Mouse (Mus musculus) heart, postnatal 14 days (tissue): ENCODE measurements around the gene H2al2a. TPM values are rescaled to one million over a fixed set of nuclear protein-coding genes. Genes with fewer than 3 reads are reported as not detected.
A peak's percentile ranks its signal among the peaks of the same experiment; 100 is the strongest.

Source experiments
- DNase-seq, 2 experiments: peaks; one replicate each; pipeline ENCODE4 v3.0.0; 2021 to 2022
- intact Hi-C: fragments of 180-260 bp; cut with DNase I; formaldehyde crosslinking; loops from one replicate; pipeline ENCODE4 v1.15.1; 2025
- total RNA-seq, 2 experiments: library from RNA; stranded (reverse); gene quantifications; 2 replicates each; pipeline ENCODE4 v1.2.3; 2021

H2al2a gene
- total RNA-seq, 2 experiments from 2014 or later: not detected

DNA sequence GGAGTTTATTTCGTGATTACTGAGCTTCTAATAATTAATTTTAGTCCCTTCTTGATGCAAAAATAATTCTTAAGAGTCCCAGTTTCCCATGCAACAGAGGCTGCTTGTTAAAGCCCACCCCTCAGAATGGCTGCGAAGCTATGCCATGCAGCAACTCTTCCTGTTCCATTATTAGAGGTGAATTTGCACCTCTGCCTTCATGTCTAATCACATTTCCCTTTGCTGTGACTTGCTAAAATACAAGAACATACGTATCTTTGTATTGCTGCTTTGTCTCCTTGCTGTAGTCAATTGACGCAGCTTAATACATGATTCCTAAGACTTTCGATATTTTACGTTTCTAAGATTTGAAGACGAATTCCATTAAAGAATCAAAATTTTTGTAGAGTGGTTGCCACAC is 32.9 kb upstream of the H2al2a start:
- intact Hi-C loops: loop anchor here (2.0 to 10.0 kb wide), 11 partner anchors 17 to 1315 kb away; partner anchors contain the start of genes Bmi1 and Dnajc1
- DNase-seq: no peak

DNA sequence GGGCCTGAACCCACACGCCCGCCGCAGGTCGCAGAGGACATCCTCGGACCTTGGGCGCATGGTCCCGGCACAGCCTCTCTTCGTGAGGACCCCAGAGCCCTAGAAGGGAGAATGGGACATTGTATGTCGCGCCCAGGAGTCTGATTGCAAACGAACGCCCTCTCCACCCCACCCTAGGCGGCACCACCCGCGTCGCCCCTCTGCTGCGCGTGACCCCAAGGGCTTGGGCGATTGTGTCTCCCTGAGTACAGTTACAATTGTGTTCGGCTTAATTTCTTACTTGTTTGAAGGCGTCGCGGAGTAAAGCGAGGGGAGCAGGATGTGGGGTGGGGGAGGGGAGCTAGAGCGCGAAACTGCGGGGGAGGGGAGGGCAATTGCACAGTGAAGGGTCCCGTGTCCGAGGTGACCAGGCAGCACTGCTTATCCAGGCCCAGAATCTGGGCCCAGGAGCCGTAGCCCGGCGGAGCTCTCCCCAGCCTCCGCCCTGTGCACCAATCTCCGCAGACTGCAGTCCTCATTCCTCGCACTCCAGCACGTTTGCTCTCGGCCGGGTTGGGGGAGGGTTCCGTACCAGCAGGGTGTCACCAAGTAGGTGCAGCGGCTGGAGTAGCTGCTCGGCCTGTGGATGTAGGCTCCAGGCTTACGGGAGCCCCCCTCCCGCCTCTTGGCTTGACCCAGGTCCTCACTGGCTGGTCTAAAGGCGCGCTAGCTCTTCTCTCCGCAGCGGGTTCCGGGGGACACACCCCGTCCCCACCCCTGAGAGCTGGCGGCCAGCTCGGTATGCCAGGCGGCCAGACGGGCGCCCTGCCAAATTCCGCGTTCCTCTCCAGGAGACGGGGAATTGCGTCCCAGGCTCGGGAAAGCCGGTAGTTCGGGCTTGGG is 31.6 kb upstream of the H2al2a start:
- peak; percentile 95 to 96 for DNase-seq
- intact Hi-C loops: loop anchor here (1.0 to 10.0 kb wide), 10 partner anchors 36 to 1316 kb away; partner anchors contain the start of genes Bmi1 and Dnajc1

DNA sequence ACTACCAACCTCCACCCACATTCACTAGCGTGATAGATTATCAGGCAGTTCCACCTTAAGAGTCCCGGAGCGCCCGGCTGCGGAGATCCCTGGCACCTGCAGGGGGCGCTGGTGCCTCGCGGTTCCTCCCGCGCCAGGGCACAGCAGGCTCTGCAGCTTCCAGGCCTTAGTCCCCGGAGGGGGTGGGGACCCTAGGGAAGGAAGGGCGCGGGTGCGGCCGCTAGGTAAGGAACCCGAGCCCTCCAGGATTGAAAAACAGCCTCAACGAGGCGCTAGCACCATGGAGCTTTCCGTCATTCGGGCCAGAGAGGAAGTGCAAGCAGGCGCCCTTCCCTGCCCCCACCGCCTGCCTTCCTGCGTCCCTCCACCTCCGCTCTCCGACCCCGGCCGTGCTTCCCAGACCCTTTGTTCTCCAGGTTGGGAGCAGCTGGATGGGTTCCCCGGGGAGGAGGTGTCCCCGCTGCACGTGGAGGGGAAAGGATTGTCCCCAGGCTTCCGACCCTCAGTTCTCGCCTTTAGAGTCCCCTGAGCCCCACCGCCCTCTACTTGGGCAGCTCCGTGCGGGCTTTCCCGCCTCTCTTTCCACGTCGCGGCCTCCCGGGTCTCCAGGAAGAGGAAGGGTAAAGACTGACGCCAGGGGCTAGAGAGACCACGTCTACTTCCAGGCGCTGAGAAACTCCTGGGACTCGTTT is 30.8 kb upstream of the H2al2a start:
- intact Hi-C loops: loop anchor here (1.0 to 10.0 kb wide), 11 partner anchors 37 to 1317 kb away; partner anchors contain the start of genes Bmi1 and Dnajc1
- peak; percentile 98 to 99 for DNase-seq

DNA sequence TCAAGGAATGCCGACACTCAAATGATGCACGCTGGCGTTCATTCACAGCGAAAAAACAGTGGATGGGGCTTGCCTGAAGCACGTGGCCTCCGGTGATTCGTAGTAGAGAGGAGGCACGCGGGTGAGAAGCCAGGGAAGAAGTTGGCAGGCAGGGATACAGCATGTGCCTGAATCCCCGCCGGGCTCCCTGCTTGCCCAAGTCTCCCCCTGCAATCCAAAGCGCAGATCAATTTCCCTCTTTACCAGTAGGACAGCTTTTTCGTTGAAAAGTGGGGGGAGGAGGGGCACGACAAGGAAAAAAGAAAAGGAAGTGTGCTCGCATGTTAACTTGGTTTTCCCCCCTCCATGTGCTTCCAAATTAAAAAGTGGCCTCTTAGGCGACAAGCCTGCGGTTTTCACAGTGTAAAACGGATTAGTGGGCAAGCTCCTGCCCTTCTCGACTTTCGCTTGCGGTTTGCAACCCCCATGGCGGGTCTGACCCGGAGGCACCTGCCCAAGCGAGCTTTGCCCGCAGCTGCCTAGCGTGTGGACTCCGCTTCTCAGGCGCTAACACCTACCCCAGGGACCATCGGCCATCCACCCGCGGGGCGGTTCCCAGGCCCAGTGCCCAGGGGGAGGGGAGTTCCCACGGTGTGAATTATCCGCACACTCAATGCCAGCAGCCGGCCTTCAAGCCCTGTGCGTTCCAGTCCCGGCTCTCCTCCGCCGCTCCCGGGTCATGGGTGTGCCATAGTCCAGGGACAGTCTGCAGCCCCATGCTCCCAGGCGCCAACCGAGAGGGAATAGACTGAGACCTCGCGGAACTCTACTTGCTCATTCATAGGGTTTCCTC is 29.6 kb upstream of the H2al2a start:
- intact Hi-C loops: loop anchor here (2.0 to 10.0 kb wide), 10 partner anchors 142 to 1318 kb away; partner anchors contain the start of genes Bmi1 and Dnajc1
- DNase-seq: peak; percentile 70 to 71

DNA sequence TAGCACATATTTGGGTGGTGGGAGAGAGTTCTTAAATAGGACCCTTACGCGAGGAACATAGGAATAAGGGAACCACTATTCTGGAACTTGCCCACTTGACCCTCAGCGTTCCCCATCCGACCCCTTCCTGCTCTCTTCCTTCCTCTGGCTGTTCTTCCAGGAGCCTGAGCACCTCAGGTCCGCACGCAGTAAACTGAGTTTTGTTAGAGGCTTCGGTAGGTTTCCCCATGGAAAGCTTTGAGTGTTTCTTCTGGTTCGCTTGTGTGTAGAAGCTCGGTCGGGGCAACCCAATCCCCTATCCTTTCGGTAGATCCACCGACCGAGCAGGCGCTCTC is 29.0 kb upstream of the H2al2a start:
- intact Hi-C loops: loop anchor here (2.0 to 10.0 kb wide), 10 partner anchors 141 to 1319 kb away; partner anchors contain the start of genes Bmi1 and Dnajc1
- DNase-seq: no peak

DNA sequence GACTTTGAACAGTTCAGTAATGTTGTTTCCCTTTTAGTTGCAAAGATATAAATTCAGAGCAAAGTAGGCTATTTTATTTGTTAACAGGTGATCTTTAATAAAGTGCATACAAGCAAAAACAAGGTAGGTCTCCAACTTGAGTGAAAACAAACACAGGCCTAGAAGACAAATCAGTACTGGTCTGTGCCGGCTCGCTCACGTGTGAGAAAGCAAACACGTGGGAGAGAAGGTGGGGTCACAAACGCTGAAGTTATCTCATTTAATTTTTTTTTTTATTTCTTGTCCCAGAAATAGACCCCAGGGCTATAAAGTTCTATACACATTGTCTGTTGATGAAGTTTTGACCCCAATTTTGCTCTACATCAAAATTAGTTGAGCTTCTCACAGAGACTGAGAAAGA is 28.4 kb upstream of the H2al2a start:
- no peak for DNase-seq
- intact Hi-C loops: loop anchor here (5.0 to 10.0 kb wide), 9 partner anchors 140 to 1320 kb away; partner anchors contain the start of genes Bmi1 and Dnajc1

DNA sequence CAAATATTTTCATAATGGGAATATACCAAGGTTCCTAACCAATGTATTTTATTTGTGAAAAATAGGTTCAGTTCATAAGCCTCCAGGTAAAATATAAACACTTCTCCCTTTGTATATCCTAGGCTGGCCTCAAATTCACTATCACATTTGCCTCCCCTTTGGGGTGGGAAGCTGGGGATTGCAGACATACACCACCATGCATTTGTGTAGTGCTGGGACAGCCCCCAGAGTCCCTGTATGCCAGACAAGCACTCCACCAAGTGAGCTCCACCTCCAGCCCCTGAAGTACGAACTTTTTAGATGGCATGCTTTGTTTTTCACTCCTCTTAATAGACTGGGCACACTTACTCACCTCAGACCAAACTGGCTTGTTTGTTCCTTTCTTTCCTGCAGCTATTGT is 26.1 kb upstream of the H2al2a start:
- intact Hi-C loops: loop anchor here (5.0 to 10.0 kb wide), 6 partner anchors 76 to 1322 kb away; no protein-coding TSS in a partner anchor
- DNase-seq: no peak

DNA sequence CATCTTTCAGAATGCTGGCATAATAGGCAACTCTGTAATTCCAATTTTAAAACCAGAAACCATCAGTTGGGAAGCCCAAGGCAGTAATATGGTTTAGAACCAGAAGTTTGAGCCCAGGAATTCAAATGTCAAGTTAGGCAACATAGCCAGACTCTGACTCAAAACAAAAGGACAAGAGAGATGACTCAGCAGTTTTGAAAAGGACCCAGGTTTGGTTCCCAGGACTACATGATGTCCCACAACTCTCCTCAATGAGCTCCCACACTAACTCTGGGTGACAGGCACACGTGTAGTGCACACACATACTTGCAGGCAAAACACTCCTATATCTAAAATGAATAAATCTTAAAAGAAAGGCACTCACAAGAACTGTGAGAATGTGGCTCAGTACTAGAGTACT is 22.4 kb upstream of the H2al2a start:
- intact Hi-C loops: no loop called here
- no peak for DNase-seq

DNA sequence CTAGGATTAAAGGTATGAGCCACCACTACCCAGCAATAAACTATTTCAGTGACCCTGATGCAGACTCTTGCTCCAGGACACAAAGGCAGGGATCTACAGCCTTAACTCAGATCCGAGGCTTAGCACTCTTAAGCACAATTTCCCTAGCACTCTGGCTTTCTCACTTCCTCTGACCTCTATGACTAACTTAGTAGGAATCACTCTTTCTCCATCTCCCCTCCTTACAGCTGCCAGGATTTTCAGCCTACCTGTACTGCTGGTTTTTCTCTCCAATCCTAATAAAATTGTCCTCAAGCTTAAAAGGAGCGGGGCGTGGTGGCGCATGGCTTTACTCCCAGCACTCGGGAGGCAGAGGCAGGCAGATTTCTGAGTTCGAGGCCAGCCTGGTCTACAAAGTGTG is 20.6 kb upstream of the H2al2a start:
- intact Hi-C loops: no loop called here
- DNase-seq: no peak

DNA sequence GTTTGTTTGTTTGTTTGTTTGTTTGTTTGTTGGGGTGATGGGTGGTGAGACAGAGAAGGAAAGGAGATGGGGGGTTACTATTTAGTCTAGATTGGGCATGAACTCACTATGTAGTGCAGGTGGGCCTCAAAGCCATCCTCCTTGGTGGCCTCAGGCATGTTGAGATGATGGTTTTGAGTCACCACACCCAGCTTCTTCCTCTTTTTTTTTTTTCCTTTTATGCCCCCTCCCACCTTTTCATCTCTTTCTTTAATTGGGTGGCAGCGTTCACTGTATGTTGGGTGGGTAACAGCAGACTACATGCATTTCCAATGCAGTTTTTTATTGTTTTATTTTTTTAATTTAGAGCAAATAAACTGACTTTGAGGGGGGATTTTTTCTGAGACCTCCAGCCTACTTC is 19.9 kb upstream of the H2al2a start:
- intact Hi-C loops: no loop called here
- no peak for DNase-seq

DNA sequence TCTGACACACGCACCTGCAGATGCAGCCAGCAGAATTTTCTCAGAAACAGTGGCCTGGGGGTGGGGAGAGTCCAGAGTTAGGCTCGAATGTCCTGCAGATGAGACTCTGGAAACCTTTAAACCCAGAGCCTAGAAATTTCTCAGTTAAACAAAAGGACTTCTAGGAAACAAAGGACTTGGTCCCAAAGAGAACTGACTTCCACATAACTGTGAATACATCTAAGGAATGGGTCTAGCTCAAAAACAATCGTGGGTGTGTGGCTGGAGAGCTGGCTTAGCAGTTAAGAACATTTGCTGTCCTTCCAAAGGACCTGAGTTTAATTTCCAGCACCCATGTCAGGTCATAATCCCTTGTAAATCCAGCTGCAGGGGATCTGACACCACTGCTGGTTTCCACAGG is 18.8 kb upstream of the H2al2a start:
- intact Hi-C loops: no loop called here
- no peak for DNase-seq

DNA sequence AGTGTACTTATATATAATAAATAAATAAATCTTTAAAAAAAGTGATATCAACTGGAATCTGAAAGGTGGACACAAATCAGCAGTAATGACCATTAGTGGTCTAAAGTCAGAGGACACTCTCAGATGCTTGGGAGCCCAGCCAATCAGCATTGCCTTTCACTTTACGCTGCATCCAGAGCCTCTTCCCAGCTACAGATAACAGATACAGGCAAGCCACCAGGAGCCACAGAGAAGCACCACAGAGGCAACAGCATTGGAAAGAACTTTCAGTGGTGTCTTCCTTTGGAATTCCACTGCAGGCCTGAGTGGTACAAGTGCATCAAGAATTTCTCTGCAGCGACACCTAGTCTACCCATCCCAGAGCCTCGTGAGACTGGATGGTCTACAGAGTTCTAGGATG is 16.1 kb upstream of the H2al2a start:
- DNase-seq: no peak
- intact Hi-C loops: no loop called here

DNA sequence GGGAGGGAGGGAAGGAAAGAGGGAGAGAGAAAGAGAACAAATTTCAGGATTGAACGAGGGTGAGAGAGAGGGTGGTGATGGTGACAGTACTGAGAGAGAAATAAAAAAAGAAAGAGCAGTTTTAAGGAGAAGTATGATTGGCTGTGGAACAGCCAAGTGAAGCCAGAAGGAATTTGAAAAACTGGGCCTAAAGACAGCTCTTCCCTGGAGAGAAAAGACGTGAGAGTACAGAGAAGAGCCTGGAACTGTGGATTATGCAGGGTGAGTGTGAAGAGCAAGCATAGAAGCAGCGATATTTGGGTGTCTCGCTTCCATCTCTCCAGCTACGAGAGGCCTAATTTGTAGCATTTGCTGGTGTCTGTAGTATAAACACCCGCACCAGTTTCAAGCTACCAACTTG is 14.5 kb upstream of the H2al2a start:
- intact Hi-C loops: no loop called here
- DNase-seq: no peak

DNA sequence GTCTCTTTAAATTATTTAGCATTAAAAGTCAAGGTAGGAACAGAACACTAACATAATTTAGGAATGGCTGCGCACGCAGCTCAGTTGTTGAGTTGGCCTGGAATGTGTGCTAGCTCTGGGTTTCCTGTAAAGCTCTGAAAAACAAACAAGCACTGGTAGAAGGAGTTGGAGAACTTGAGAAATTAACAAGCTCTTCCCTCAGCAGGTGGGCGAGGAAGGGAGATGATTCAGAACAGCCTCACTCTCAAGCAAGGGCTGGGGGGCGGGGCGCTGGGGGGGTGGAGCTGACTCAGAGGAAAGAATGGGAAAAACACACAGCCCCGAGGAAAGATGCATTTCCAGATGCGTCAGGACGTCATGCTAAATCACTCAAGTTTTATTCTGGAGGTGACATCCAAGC is 8.4 kb upstream of the H2al2a start:
- intact Hi-C loops: loop anchor here (2.0 kb wide), 1 partner anchor 806 kb away; no protein-coding TSS in a partner anchor
- no peak for DNase-seq

DNA sequence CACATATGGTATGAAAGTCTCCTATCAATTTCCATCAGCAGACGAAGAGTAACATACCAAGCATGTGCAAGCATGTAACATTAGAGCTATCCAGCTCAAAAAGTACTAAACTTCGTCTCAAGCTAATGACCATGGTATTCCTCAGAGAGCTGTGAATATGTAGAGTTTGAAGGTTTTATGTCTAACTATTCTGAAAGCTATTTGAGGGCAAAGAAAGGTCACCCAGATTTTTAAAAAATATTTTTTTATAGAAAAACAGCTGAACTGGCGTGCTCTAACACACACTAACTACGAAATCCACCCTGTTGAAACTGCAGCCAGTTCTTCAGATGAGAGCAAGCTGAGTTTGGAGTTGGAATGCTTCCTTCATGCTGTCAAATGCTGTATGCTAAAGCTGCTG is 7.5 kb upstream of the H2al2a start:
- intact Hi-C loops: loop anchor here (2.0 kb wide), 1 partner anchor 807 kb away; no protein-coding TSS in a partner anchor
- peak in 1 of 2 experiments; percentile 6 for DNase-seq

DNA sequence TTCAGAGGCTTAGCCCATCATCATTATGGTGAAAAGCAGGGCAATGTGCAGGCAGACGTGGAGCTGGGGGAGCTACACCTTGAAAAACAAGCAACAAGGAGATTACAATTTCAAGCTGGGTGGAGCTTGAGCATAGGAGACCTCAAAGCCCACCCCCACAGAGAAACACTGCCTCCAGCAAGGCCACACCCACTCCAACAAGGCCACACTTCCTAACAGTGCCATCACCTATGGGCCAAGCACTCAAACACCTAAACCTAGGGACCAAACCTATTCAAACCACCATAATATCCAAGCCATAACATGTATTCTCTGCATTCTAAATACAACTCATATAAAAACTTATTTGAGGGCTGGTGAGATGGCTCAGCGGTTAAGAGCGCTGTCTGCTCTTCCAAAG is 5.5 kb upstream of the H2al2a start:
- DNase-seq: no peak
- intact Hi-C loops: no loop called here

DNA sequence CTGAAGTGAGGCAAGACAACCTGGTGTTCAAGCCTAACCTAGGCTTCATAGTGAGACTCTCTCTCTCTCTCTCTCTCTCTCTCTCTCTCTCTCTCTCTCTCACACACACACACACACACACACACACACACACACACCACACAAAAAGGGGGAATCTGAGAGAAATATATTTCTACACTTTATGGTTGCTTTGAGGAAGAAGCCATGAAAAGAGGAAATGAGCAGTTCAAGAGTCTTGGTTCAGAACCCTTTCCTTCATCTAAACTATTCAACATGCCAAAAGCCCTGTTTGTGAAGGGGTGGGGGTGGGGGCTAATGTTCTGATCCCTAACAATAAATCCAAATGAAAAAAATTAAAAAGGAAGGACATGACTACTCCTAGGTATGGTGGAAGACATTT is 7.2 kb downstream of the H2al2a start:
- intact Hi-C loops: no loop called here
- no peak for DNase-seq

DNA sequence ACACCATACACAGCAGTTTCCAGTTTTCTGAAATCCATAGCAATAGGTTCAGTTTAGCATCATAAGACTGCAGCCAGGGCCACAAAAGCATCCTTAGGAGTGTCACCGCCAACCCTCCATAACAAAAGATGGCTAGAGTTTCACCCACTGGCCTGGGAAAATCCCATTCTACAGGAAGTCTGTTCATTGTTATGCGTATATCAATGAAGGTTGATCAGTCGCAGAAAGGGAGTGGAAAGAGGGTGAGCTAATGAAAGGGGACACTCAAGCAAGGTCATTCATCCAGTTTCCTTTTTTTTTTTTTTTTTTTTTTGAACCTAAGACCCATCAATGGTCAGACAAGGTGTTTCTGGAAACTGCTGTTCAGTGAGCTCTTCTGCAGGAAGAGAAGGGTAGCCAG is 7.6 kb downstream of the H2al2a start:
- DNase-seq: no peak
- intact Hi-C loops: no loop called here

DNA sequence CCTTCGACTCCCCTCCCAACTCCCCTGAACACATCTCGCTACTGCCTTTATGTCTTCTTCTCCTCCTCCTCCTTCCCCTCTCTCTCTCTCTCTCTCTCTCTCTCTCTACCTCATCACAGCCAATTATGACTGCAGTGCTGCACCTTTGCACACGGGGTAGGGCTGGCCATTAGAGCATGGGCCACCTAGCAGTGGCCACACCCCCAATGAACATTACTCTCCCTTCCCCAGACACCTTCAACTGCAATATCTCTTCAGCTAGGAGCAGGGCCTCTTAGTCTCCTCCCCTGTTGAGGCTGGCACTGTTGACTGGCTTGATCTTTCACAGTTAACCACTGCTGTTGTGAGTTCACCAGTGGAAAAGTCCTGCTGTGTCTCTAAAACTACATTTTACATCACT is 10.1 kb downstream of the H2al2a start:
- intact Hi-C loops: no loop called here
- DNase-seq: no peak

DNA sequence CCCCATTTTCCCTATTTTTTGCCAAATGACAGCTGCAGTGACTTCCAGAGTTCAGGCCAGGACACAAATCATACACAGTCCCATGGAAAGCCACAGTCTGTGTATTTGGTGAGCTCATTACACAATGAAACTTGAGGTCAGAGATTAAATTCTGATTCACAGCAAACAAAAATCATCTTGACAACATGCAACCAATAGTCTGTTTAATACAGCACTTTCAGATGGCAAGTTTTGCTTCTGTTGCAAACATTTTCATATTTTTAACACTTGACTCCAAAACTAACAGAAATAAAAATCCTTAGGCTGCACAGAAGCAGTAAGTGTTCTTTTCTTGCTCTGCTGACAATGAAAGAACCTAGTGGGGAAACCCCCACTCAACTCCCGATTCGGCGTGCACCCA is 12.0 kb downstream of the H2al2a start:
- DNase-seq: no peak
- intact Hi-C loops: no loop called here
